Mouse (Mus musculus): Measurements from ENCODE around the gene Stard3. TPM values are rescaled to one million over a fixed set of nuclear protein-coding genes. Genes with fewer than 3 reads are reported as not detected.

Stard3 gene
- total and polyA plus RNA-seq, 3 experiments = 31.7 to 39.6 (median 33.9) TPM

DNA sequence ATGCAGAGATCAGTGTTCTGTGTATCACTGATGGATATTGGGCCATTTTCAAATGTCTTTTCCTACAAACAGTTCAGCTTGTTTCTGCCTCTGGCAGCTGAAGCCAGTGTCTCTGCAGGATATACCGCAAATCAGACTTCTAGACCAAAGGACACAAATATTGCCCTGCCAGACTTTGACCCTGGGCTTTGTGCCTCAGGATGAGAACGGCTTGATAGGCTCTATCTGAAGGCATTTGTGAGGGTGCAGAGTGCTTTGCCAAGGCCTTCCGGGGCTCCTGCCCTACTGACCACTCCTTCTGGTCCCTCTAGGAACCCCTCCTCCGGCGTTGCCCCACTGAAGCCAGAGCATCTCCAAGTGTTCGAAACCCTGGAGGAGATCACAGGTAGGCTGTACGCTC is 68.4 kb downstream of the Stard3 start:
- no peak for TF ChIP-seq MAFK (IDR thresholded peaks at IDR 0.05; ENCODE audit: insufficient replicate concordance, low read length)
- no peak for TF ChIP-seq TCF12 (IDR thresholded peaks at IDR 0.05; ENCODE audit: low read depth, low read length)
- no peak for TF ChIP-seq ZKSCAN1 (IDR thresholded peaks at IDR 0.05; ENCODE audit: borderline replicate concordance, low read depth, low read length)
- no peak for TF ChIP-seq TBP (conservative IDR thresholded peaks at IDR 0.05; ENCODE audit: low read depth, low read length)
- TF ChIP-seq ETS1 (conservative IDR thresholded peaks at IDR 0.05; ENCODE audit: low read depth, low read length) = no peak
- no peak for TF ChIP-seq RAD21 (IDR thresholded peaks at IDR 0.05; ENCODE audit: low read depth, low read length)
- TF ChIP-seq CTCF (conservative IDR thresholded peaks at IDR 0.05 in 1 of 2, IDR thresholded peaks at IDR 0.05 in 1 of 2; ENCODE audit: low read depth in 2 of 2, low read length in 2 of 2) = no peak
- TF ChIP-seq BHLHE40 (IDR thresholded peaks at IDR 0.05; ENCODE audit: low read depth, low read length) = no peak
- TF ChIP-seq MAX (IDR thresholded peaks at IDR 0.05; ENCODE audit: low read length) = no peak
- no peak for TF ChIP-seq JUND (conservative IDR thresholded peaks at IDR 0.05; ENCODE audit: low read depth, low read length)
- no peak for TF ChIP-seq ZNF384 (IDR thresholded peaks at IDR 0.05; ENCODE audit: low read depth, low read length)
- TF ChIP-seq ZC3H11A (IDR thresholded peaks at IDR 0.05; ENCODE audit: low read depth, low read length) = no peak
- TF ChIP-seq RCOR1 (conservative IDR thresholded peaks at IDR 0.05; ENCODE audit: low read depth, low read length) = no peak
- TF ChIP-seq IRF4 (IDR thresholded peaks at IDR 0.05; ENCODE audit: low read depth, low read length) = no peak
- TF ChIP-seq MEF2A (IDR thresholded peaks at IDR 0.05; ENCODE audit: borderline replicate concordance, low read depth, low read length) = no peak
- no peak for TF ChIP-seq KAT2A (IDR thresholded peaks at IDR 0.05; ENCODE audit: insufficient replicate concordance, low read length)
- TF ChIP-seq ZMIZ1 (IDR thresholded peaks at IDR 0.05; ENCODE audit: low read depth, low read length) = no peak
- Histone ChIP-seq H3K36me3 (replicated peaks in 1 of 2; ENCODE audit: control insufficient read depth in 1 of 2, insufficient read depth in 1 of 2, low read length in 1 of 2) (no peaks in the 10 kb centered on the region), H3K4me2 (ENCODE audit: insufficient read depth, low read depth, poor library complexity, severe bottlenecking) (no peak overlapping the region), H3K9ac (ENCODE audit: insufficient read depth, low read depth) (no peak overlapping the region), H3K27ac (ENCODE audit: insufficient read depth, low read depth) (no peak overlapping the region), H3K9me3 (replicated peaks; ENCODE audit: low read length) (no peaks in the 10 kb centered on the region), H3K79me2 (replicated peaks; ENCODE audit: control insufficient read depth, extremely low read depth, insufficient read depth, poor library complexity, severe bottlenecking) (no peaks in the 10 kb centered on the region), H3K27me3 (replicated peaks) (peaks cover 85% of the 10 kb centered on the region), H3K4me3 (replicated peaks in 1 of 3; ENCODE audit: low read depth in 2 of 3, low read length in 2 of 3, poor library complexity in 1 of 3) (no peak overlapping the region), H3K4me1 (ENCODE audit: control insufficient read depth in 1 of 2, insufficient read depth in 2 of 2) (no peaks in the 10 kb centered on the region)
- no peak for DNase-seq (ENCODE audit: extremely low read depth)
- in situ Hi-C loops (cut with MboI; ENCODE audit: low pct_ligation_motif_present, low pct_unique_long_range_greater_than_20kb, low sequenced_read_pairs) (no loop called here), dilution Hi-C loops (cut with MboI; ENCODE audit: extremely low pct_ligation_motif_present, extremely low pct_unique_long_range_greater_than_20kb, low sequenced_read_pairs) (no loop called here)

DNA sequence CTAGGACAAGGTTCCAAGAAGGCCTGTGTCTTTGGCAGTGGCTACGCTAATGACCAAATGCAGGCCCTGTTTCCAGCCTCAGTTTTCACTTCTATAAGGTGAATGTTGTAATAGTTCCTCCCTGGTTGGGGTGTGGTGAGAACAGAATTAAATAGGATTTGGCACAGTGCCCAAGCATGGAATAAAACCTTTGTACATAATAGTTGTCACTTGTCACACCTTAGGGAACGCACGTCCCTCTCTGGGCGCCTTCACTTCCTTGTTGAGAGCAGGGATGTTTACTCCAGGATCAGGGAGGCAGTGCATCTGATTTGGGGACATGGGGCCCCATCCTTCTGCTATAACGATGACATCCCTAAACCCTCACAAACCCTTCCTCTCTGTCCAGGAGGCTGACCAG is 70.3 kb downstream of the Stard3 start:
- Histone ChIP-seq H3K9me3 (replicated peaks; ENCODE audit: low read length) (no peaks in the 10 kb centered on the region), H3K4me3 (replicated peaks in 1 of 3; ENCODE audit: low read depth in 2 of 3, low read length in 2 of 3, poor library complexity in 1 of 3) (no peak overlapping the region), H3K4me2 (ENCODE audit: insufficient read depth, low read depth, poor library complexity, severe bottlenecking) (no peak overlapping the region), H3K36me3 (replicated peaks in 1 of 2; ENCODE audit: control insufficient read depth in 1 of 2, insufficient read depth in 1 of 2, low read length in 1 of 2) (no peaks in the 10 kb centered on the region), H3K27ac (ENCODE audit: insufficient read depth, low read depth) (no peak overlapping the region), H3K27me3 (replicated peaks) (peaks cover 74% of the 10 kb centered on the region), H3K4me1 (ENCODE audit: control insufficient read depth in 1 of 2, insufficient read depth in 2 of 2) (no peaks in the 10 kb centered on the region), H3K79me2 (replicated peaks; ENCODE audit: control insufficient read depth, extremely low read depth, insufficient read depth, poor library complexity, severe bottlenecking) (no peaks in the 10 kb centered on the region), H3K9ac (ENCODE audit: insufficient read depth, low read depth) (no peak overlapping the region)
- in situ Hi-C loops (cut with MboI; ENCODE audit: low pct_ligation_motif_present, low pct_unique_long_range_greater_than_20kb, low sequenced_read_pairs) (no loop called here), dilution Hi-C loops (cut with MboI; ENCODE audit: extremely low pct_ligation_motif_present, extremely low pct_unique_long_range_greater_than_20kb, low sequenced_read_pairs) (no loop called here)
- no peak for DNase-seq (ENCODE audit: extremely low read depth)
- no peak for TF ChIP-seq ZKSCAN1 (IDR thresholded peaks at IDR 0.05; ENCODE audit: borderline replicate concordance, low read depth, low read length)

Other genes with a start within 250 kb of the Stard3 start
- gene Fbxl20, start 208.0 kb upstream of the Stard3 start, total RNA-seq (2012; rRNA removed) = 4.4 and 7.9 TPM in 2 replicates
- 4.8 and 6.4 TPM in 2 replicates for gene Fbxl20, start 208.0 kb upstream of the Stard3 start, total RNA-seq (2014; rRNA removed)
- 7.4 and 9.0 TPM in 2 replicates for gene Fbxl20, start 208.0 kb upstream of the Stard3 start, polyA plus RNA-seq (2012; ENCODE audit: insufficient read length, low read depth)
- 28.8 and 40.8 TPM in 2 replicates for gene Med1, start 165.1 kb upstream of the Stard3 start, total RNA-seq (2012; rRNA removed)
- gene Med1, start 165.1 kb upstream of the Stard3 start, total RNA-seq (2014; rRNA removed) = 51.4 and 52.0 TPM in 2 replicates
- 54.7 and 58.9 TPM in 2 replicates for gene Med1, start 165.1 kb upstream of the Stard3 start, polyA plus RNA-seq (2012; ENCODE audit: insufficient read length, low read depth)
- 29.6 and 38.2 TPM in 2 replicates for gene Cdk12, start 155.3 kb upstream of the Stard3 start, total RNA-seq (2012; rRNA removed)
- gene Cdk12, start 155.3 kb upstream of the Stard3 start, total RNA-seq (2014; rRNA removed) = 26.1 and 27.8 TPM in 2 replicates
- 39.1 and 44.1 TPM in 2 replicates for gene Cdk12, start 155.3 kb upstream of the Stard3 start, polyA plus RNA-seq (2012; ENCODE audit: insufficient read length, low read depth)
- not detected in 2 replicates for gene Neurod2, start 28.7 kb upstream of the Stard3 start, total RNA-seq (2012; rRNA removed)
- not detected in 2 replicates for gene Neurod2, start 28.7 kb upstream of the Stard3 start, total RNA-seq (2014; rRNA removed)
- not detected in 2 replicates for gene Neurod2, start 28.7 kb upstream of the Stard3 start, polyA plus RNA-seq (2012; ENCODE audit: insufficient read length, low read depth)
- 0.08 TPM in 1 of 2 replicates, not detected in the other for gene Ppp1r1b, start 10.0 kb upstream of the Stard3 start, total RNA-seq (2012; rRNA removed)
- gene Ppp1r1b, start 10.0 kb upstream of the Stard3 start, total RNA-seq (2014; rRNA removed) = not detected in 2 replicates
- not detected in 2 replicates for gene Ppp1r1b, start 10.0 kb upstream of the Stard3 start, polyA plus RNA-seq (2012; ENCODE audit: insufficient read length, low read depth)
- 0.50 TPM in 1 of 2 replicates, not detected in the other for gene Tcap, start 25.4 kb downstream of the Stard3 start, total RNA-seq (2012; rRNA removed)
- gene Tcap, start 25.4 kb downstream of the Stard3 start, total RNA-seq (2014; rRNA removed) = not detected in 2 replicates
- gene Tcap, start 25.4 kb downstream of the Stard3 start, polyA plus RNA-seq (2012; ENCODE audit: insufficient read length, low read depth) = not detected in 2 replicates
- not detected in 2 replicates for gene Pnmt, start 28.1 kb downstream of the Stard3 start, total RNA-seq (2012; rRNA removed)
- gene Pnmt, start 28.1 kb downstream of the Stard3 start, total RNA-seq (2014; rRNA removed) = not detected in 2 replicates
- not detected in 2 replicates for gene Pnmt, start 28.1 kb downstream of the Stard3 start, polyA plus RNA-seq (2012; ENCODE audit: insufficient read length, low read depth)
- gene Pgap3, start 42.1 kb downstream of the Stard3 start, total RNA-seq (2012; rRNA removed) = 6.9 and 7.1 TPM in 2 replicates
- 2.4 and 3.3 TPM in 2 replicates for gene Pgap3, start 42.1 kb downstream of the Stard3 start, total RNA-seq (2014; rRNA removed)
- gene Pgap3, start 42.1 kb downstream of the Stard3 start, polyA plus RNA-seq (2012; ENCODE audit: insufficient read length, low read depth) = 6.5 and 7.1 TPM in 2 replicates
- gene Erbb2, start 54.1 kb downstream of the Stard3 start, total RNA-seq (2012; rRNA removed) = 0.08 and 0.17 TPM in 2 replicates
- gene Erbb2, start 54.1 kb downstream of the Stard3 start, total RNA-seq (2014; rRNA removed) = not detected in 2 replicates
- 0.06 TPM in 1 of 2 replicates, not detected in the other for gene Erbb2, start 54.1 kb downstream of the Stard3 start, polyA plus RNA-seq (2012; ENCODE audit: insufficient read length, low read depth)
- gene Mien1, start 80.6 kb downstream of the Stard3 start, total RNA-seq (2012; rRNA removed) = 129 and 136 TPM in 2 replicates
- gene Mien1, start 80.6 kb downstream of the Stard3 start, total RNA-seq (2014; rRNA removed) = 80.3 and 84.7 TPM in 2 replicates
- 94.6 and 109 TPM in 2 replicates for gene Mien1, start 80.6 kb downstream of the Stard3 start, polyA plus RNA-seq (2012; ENCODE audit: insufficient read length, low read depth)
- gene Grb7, start 88.0 kb downstream of the Stard3 start, total RNA-seq (2012; rRNA removed) = 8.0 and 13.3 TPM in 2 replicates
- 3.0 and 4.5 TPM in 2 replicates for gene Grb7, start 88.0 kb downstream of the Stard3 start, total RNA-seq (2014; rRNA removed)
- 9.9 and 11.5 TPM in 2 replicates for gene Grb7, start 88.0 kb downstream of the Stard3 start, polyA plus RNA-seq (2012; ENCODE audit: insufficient read length, low read depth)
- gene Ikzf3, start 187.7 kb downstream of the Stard3 start, total RNA-seq (2012; rRNA removed) = 110 and 124 TPM in 2 replicates
- 118 and 130 TPM in 2 replicates for gene Ikzf3, start 187.7 kb downstream of the Stard3 start, total RNA-seq (2014; rRNA removed)
- 238 and 243 TPM in 2 replicates for gene Ikzf3, start 187.7 kb downstream of the Stard3 start, polyA plus RNA-seq (2012; ENCODE audit: insufficient read length, low read depth)
- gene Zpbp2, start 192.7 kb downstream of the Stard3 start, total RNA-seq (2012; rRNA removed) = 3.1 and 3.9 TPM in 2 replicates
- 3.2 and 5.0 TPM in 2 replicates for gene Zpbp2, start 192.7 kb downstream of the Stard3 start, total RNA-seq (2014; rRNA removed)
- gene Zpbp2, start 192.7 kb downstream of the Stard3 start, polyA plus RNA-seq (2012; ENCODE audit: insufficient read length, low read depth) = 3.0 and 3.7 TPM in 2 replicates
- 45.1 and 49.7 TPM in 2 replicates for gene Ormdl3, start 229.0 kb downstream of the Stard3 start, total RNA-seq (2012; rRNA removed)
- 30.6 and 32.9 TPM in 2 replicates for gene Ormdl3, start 229.0 kb downstream of the Stard3 start, total RNA-seq (2014; rRNA removed)
- gene Ormdl3, start 229.0 kb downstream of the Stard3 start, polyA plus RNA-seq (2012; ENCODE audit: insufficient read length, low read depth) = 32.5 and 34.9 TPM in 2 replicates
- gene Lrrc3c, start 239.9 kb downstream of the Stard3 start, total RNA-seq (2012; rRNA removed) = not detected in 2 replicates
- gene Lrrc3c, start 239.9 kb downstream of the Stard3 start, total RNA-seq (2014; rRNA removed) = not detected in 2 replicates
- not detected in 2 replicates for gene Lrrc3c, start 239.9 kb downstream of the Stard3 start, polyA plus RNA-seq (2012; ENCODE audit: insufficient read length, low read depth)

All from CH12.LX (cell line).